Mouse (Mus musculus) left cerebral cortex, adult 8-10 months (tissue): Measurements from ENCODE around the gene Bnc1. TPM values are rescaled to one million over a fixed set of nuclear protein-coding genes. Genes with fewer than 3 reads are reported as not detected.

Experiments
- DNase-seq, 2 experiments: peaks; one replicate each; pipeline ENCODE4 v3.0.0; 2022; ENCODE audit warnings: low spot score in 2 of 2
- total RNA-seq, 4 experiments: library from RNA; stranded (reverse); gene quantifications; 2 replicates each; pipeline ENCODE4 v1.2.4; 2022

Gene Bnc1
- not detected for total RNA-seq

- no peak for DNase-seq
Observed at GRCm38 (mm10) chr7:81992131-81993061, at the start of gene Bnc1. Bnc1 (minus strand) TSS chr7:81992292.

DNA sequence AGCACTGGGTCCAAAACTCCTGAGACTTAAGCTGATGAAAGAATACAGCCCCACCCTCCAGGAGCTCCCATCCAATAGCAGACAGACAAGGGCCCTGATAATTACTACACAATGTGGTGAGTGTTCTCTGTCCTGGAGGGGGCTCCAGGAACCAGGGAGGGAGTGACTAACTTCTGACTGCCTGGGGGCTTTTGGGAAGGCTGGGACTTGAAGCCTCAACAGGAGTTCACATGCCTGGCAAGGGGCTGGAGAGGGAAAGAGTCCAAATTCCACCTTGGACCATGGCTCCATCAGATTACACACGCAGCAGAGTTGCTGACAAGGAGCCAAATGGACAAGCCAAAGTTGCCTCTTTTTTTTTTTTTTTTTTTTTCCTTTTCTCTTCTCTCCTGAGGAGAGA is 41.3 kb upstream of the Bnc1 start:
- DNase-seq, result no peak

- DNase-seq, result no peak
Observed at GRCm38 (mm10) chr7:82029666-82030065, 37.6 kb upstream of the Bnc1 start.

DNA sequence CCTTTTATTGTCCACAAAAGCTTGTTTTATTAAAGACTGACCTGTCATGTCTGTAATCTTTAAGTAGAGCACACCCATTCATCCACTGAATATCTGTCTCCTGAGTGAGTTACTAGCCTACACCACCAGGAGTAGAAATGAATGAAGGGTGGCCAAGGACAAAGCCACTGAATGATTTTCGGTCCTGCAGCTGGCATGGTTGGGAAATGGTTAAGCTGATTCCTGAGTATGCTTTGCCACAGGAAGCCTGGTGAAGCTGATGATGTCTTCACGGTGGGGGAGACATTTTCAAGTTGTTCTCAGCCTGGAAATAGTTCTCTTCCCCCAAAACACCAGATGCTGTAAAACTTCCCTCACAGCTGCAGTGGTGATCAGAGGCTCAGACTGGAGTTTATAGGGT is 33.7 kb upstream of the Bnc1 start:
- DNase-seq, result no peak

DNA sequence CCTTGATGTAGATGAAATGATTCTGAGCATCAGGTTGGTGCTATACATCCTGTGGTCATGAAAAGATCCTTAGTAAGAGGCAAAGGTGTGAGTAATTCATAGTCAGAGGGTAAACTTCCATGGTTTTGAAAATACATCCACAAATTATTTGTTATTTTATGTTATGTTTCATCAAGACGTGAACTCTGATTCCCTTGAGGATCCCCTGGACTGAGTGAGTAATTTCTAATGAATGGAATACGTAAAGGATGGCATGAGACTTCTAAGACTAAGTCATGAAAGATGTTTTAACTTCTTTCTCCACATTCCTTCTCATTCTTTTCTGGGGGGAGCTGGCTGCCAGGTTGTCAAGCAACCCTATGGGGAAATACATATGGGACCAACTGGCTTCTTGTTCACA is 31.6 kb upstream of the Bnc1 start:
- no peak for DNase-seq

DNA sequence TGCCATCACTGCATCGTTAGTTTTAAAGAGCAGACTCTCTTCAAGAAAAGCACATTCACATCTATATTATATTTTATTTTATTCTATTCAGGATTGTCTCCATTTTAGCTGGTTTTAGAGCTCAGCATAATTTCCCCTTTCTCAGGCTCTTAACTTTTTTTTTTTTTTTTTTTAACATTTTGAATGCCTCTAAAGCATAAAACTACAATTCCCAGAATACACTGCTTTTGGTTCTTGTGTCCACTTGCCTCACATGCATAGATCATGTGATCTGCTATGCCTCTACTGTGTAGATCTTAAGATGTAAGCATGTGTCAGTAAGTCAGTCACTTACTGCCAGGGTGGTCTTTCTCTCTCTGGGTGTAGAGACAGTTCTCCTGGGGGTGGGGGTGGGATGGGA is 30.3 kb upstream of the Bnc1 start:
- DNase-seq, result no peak

GRCm38 (mm10) chr7:82018031-82018430 is 25.9 kb upstream of the Bnc1 start:
- DNase-seq, result no peak

GRCm38 (mm10) chr7:82016751-82017710 is 24.9 kb upstream of the Bnc1 start:
- no peak for DNase-seq

DNA sequence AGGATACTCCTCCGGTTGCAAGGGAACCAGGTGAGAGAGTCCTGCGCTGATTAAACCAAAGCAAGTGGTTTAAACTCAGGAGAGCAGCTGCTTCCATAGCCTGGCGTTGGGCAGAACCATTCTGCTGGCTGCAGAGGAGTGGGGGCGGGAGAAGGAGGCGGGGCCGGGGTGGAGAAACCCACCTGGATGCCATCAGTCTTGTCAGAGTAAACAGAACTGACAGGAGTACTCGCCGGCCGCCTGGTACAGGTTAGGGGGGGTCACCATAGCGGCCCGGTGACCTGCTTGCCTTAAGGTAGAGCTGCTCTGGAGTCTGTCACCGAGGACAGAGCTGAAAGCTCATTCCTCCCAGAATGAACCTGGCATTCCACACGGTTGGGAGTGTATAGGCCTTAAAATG is 20.4 kb upstream of the Bnc1 start:
- DNase-seq, result no peak

- no peak for DNase-seq
Observed at GRCm38 (mm10) chr7:82011534-82012401, 19.7 kb upstream of the Bnc1 start.

DNA sequence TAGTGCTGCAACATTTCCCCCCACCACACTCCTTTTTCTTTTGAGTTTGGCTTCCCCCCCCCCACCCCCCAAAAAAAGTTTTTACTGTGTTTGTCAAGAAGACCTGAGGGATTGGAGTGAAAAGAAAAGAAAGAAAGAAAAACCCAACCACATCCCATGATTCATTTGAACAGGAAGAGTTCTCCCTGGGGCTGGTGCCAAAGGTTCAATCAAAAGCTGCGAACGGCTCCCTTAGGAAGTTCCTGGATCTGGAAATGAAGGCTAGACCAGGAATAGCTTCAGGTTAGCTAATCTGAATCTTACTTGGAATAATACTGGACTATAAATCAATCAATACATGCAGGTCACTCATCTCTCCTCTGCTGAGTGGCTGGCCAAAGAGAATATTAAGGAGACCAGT is 15.1 kb upstream of the Bnc1 start:
- DNase-seq, result no peak

- no peak for DNase-seq
Observed at GRCm38 (mm10) chr7:82004228-82004627, 12.1 kb upstream of the Bnc1 start.

DNA sequence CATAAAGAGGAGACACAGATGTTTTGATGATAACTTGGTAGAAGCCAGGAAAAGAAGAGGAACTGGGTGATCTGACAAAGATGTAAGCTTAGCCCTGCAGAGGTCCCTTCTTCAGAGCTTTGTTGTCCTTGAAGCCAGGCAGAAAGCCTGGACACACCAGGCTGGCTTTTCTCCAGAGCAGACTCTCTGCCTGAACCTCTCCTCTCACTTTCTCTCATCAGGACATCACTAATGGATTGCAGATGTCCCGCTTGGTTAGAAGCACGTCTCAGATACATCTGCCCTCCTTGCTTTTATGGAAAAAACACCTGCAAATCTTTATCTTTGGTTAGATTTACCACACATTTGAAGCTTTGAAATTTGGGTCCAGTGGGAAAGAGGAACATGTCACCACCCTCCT is 7.7 kb upstream of the Bnc1 start:
- no peak for DNase-seq

GRCm38 (mm10) chr7:81999372-81999771 is 7.3 kb upstream of the Bnc1 start:
- DNase-seq, result no peak

DNA sequence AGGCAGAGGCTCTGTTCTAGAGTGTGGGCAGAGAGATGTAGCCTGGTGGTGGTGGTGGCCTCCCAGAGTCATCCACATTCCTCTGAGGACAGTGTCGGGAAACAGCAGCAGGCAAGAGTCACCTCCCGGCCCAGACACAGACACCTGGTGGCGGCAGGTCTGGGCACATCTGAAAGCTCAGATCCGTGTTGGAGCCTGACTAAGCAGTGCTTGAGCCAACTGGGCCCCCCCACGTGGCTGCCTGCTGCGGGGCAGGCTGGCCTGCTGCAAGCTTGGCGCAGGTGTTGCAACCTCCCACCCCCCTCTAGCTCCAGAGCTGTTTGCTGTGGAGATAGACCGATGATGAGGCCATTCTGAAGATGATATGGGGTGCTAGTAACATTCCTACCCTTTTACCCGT is 3.9 kb upstream of the Bnc1 start:
- no peak for DNase-seq

DNA sequence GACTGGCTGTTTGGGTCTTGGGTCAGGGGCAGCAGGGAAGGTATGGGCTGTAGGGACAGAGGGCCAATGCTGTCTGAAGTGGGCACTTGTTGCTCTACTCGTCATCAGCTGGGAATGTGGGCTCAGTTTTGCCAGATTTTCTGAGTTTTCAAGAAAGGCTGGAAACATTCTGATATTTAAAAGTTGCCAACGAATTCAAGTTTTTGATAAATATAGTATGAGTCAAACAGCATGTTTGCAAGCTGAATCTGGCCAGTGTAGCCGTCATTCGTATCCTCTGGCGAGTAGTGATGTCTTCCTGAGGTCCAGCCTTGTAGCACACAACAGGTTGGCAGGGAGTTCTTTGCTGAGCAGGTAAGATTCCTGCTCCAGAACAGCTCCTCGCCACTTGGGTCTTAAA is 3.0 kb upstream of the Bnc1 start:
- DNase-seq, result no peak

- DNase-seq, result no peak
Observed at GRCm38 (mm10) chr7:81993140-81993539, 1.0 kb upstream of the Bnc1 start.

DNA sequence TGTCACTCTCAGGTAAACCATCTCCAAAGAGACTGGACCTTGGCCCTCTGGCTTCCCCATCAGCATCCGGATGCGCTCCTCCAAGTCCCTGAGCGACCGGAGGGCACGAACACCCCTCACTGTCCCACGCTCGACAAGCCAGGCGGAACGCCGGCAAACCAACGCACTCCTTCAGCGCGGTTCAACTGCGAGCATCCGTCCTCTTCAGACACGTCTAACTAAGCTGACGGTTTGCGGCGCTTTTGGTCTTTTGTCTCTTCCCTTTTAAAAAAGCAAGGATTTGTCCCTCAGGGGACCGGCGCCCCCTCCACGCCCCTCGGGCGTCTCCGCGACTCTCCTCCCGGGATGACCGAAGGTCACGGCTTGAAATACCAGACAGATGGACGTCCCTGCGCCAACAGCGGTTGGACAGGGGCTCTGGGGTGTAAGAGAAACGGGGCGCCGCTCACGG is 456 bp downstream of the Bnc1 start:
- no peak for DNase-seq

DNA sequence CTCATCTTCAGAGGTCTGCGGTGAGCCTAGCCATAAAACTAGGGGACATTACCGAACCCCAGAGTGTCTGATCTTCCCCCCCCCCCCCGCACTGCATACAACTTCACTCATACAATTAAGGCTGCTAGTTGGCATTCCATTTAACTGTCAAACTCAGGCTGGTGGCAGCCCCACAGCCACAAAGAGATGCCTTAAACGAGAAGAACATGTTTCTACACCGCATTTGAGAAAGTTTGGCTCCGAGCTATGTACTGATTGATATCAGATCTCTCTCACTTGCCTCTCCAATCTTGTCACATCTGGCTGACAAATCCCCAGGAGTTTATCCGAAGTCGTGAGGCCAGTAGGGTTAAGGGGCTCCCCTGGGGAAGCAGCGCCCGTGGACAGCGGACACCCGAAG is 976 bp downstream of the Bnc1 start:
- DNase-seq, result no peak

GRCm38 (mm10) chr7:81983651-81984050 is 8.4 kb downstream of the Bnc1 start:
- no peak for DNase-seq

- no peak for DNase-seq
Observed at GRCm38 (mm10) chr7:81978304-81978703, 13.8 kb downstream of the Bnc1 start.
